Mouse (Mus musculus): ENCODE results near the gene 1110059E24Rik. TPM values are rescaled to one million over a fixed set of nuclear protein-coding genes. Genes with fewer than 3 reads are reported as not detected.

1110059E24Rik gene
- polyA plus RNA-seq, 1 experiment from 2014 or later: 74.2 TPM

DNA sequence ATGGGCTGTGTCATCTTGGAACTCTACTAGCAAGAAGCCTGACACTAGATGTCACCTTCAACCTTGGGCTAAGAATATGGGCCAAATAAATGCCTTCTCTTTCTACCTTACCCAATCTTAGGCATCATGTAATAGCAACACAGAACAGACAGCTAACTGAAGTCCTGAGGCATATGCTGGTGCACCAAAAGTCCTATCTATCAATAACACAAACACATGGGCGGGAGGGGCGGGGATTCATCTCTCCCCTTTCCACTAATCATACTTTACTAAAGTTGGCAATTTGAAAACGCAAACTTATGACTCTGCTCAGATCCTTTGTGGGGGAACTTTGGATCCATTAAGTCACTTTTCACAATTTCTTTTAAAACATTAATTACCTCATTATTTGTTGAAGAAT is 84.8 kb downstream of the 1110059E24Rik start:
- Histone ChIP-seq H3K36me3 (replicated peaks; ENCODE audit: control insufficient read depth, insufficient read depth, low read depth, low read length) (no peaks in the 10 kb centered on the region), H3K9me3 (replicated peaks; ENCODE audit: control insufficient read depth, low read length) (no peaks in the 10 kb centered on the region), H3K9ac (replicated peaks; ENCODE audit: low read length) (no peak overlapping the region), H3K4me1 (ENCODE audit: control insufficient read depth, insufficient read depth, low read length) (no peaks in the 10 kb centered on the region), H3K27ac (replicated peaks; ENCODE audit: low read depth, low read length) (no peak overlapping the region), H3K4me3 (ENCODE audit: low read depth, low read length) (no peak overlapping the region), H3K27me3 (ENCODE audit: control insufficient read depth, insufficient read depth, low read length) (no peaks in the 10 kb centered on the region), H3K4me2 (ENCODE audit: low read depth, low read length) (no peak overlapping the region)
- DNase-seq (ENCODE audit: low spot score) (no peak), ATAC-seq (replicated peaks; ENCODE audit: insufficient number of reproducible peaks, low FRiP score, low TSS enrichment, low read depth) (no peak)
- WGBS: 81% methylated on average over 3 of the region's 3 CpGs

DNA sequence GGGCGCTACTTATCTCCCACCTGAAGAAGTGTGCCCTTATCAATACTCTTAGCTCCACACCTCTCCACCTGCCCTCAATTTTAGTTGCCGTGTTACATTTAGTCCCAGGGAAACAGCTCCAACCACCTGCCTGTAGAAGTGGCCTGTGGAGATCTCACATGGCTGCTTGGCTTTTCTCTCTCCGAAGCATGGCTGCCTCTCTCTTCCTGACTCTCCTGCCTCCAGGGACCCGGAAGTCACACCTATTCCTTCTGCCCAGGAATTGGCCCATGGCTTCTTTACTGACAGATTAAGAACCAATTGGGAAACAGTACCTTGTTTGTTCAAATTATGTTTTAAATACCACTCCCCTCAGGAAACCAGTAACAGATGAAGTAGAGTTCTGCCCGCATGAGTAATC is 86.3 kb downstream of the 1110059E24Rik start:
- WGBS: 83% methylated on average over 5 of the region's 5 CpGs
- H3K27me3 ChIP-seq (ENCODE audit: control insufficient read depth, insufficient read depth, low read length): no peaks in the 10 kb centered on the region
- no peaks in the 10 kb centered on the region for H3K4me1 ChIP-seq (ENCODE audit: control insufficient read depth, insufficient read depth, low read length)
- no peak for ATAC-seq (replicated peaks; ENCODE audit: insufficient number of reproducible peaks, low FRiP score, low TSS enrichment, low read depth)
- no peaks in the 10 kb centered on the region for H3K9me3 ChIP-seq (replicated peaks; ENCODE audit: control insufficient read depth, low read length)
- H3K27ac ChIP-seq (replicated peaks; ENCODE audit: low read depth, low read length): no peak overlapping the region
- no peak for DNase-seq (ENCODE audit: low spot score)
- H3K36me3 ChIP-seq (replicated peaks; ENCODE audit: control insufficient read depth, insufficient read depth, low read depth, low read length): no peaks in the 10 kb centered on the region
- no peak overlapping the region for H3K9ac ChIP-seq (replicated peaks; ENCODE audit: low read length)
- no peak overlapping the region for H3K4me3 ChIP-seq (ENCODE audit: low read depth, low read length)
- no peak overlapping the region for H3K4me2 ChIP-seq (ENCODE audit: low read depth, low read length)

DNA sequence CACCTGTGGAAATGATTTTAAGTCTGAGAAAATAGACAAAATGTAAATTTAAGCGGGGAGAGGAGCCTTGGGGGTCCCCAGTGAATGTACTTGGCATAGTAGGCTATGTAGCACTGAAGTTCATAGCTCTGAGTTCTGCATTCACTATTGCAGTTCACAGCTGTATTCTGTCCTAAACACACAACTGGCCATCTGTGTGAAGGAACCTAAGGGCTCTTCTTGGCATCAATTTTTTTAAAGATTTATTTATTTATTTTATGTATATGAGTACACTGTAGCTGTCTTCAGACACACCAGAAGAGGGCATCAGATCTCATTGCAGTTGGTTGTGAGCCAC is 88.3 kb downstream of the 1110059E24Rik start:
- no peaks in the 10 kb centered on the region for H3K27me3 ChIP-seq (ENCODE audit: control insufficient read depth, insufficient read depth, low read length)
- 0 out of 2 replicates have a peak, but pooled peaks have one; percentile 52 for ATAC-seq (replicated peaks; ENCODE audit: insufficient number of reproducible peaks, low FRiP score, low TSS enrichment, low read depth)
- 0% methylated on average over 1 of the region's 1 CpGs for WGBS

DNA sequence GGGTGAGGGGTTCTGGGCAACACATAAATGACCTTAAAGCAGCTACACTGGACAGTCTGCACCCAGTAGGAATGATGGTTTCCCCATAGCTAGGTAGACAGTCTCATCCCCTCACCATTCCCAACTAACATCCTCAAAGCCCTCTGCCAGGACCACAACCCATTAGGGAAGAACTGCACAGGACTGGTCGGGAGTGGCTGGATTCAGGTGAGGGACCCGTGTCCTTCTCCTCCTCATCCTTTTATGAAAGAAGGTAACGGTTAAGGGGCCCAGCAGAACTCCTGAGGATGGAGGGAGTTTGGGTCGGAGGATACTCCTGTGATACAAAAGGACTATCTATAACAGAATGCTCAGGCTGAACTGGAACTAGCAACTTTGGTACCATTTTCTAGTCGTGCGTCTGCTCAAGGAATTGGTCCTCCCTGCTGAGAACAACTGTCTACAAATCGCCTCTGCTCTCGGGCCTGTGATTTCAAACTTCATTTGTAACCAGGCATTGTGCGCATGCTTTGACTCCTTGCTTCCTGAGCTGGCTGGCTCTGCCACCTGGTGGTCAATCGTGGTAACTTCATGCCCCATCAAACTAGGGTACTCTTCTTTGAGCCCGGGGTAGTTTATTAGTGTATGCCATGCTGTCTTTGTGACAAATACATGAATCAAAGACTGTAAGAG is 88.9 kb downstream of the 1110059E24Rik start:
- H3K4me3 ChIP-seq (ENCODE audit: low read depth, low read length): no peak overlapping the region
- 27% methylated on average over 11 of the region's 11 CpGs for WGBS
- no peak overlapping the region for H3K27ac ChIP-seq (replicated peaks; ENCODE audit: low read depth, low read length)
- DNase-seq (ENCODE audit: low spot score) (peak; percentile 86), ATAC-seq (replicated peaks; ENCODE audit: insufficient number of reproducible peaks, low FRiP score, low TSS enrichment, low read depth) (peak; percentile 44; the same call in 1 of the 2 replicates)
- H3K36me3 ChIP-seq (replicated peaks; ENCODE audit: control insufficient read depth, insufficient read depth, low read depth, low read length): no peaks in the 10 kb centered on the region
- H3K4me2 ChIP-seq (ENCODE audit: low read depth, low read length): no peak overlapping the region
- H3K9me3 ChIP-seq (replicated peaks; ENCODE audit: control insufficient read depth, low read length): no peaks in the 10 kb centered on the region
- peak overlapping the region; percentile 28; the same call in 1 of the 2 replicates for H3K9ac ChIP-seq (replicated peaks; ENCODE audit: low read length)
- H3K4me1 ChIP-seq (ENCODE audit: control insufficient read depth, insufficient read depth, low read length): no peaks in the 10 kb centered on the region
- H3K27me3 ChIP-seq (ENCODE audit: control insufficient read depth, insufficient read depth, low read length): no peaks in the 10 kb centered on the region

More for the DNA sequence above, 88.3 kb downstream of the 1110059E24Rik start:
- Histone ChIP-seq H3K9ac (replicated peaks; ENCODE audit: low read length) (no peak overlapping the region), H3K4me1 (ENCODE audit: control insufficient read depth, insufficient read depth, low read length) (no peaks in the 10 kb centered on the region), H3K4me2 (ENCODE audit: low read depth, low read length) (no peak overlapping the region), H3K36me3 (replicated peaks; ENCODE audit: control insufficient read depth, insufficient read depth, low read depth, low read length) (no peaks in the 10 kb centered on the region), H3K4me3 (ENCODE audit: low read depth, low read length) (no peak overlapping the region), H3K9me3 (replicated peaks; ENCODE audit: control insufficient read depth, low read length) (no peaks in the 10 kb centered on the region), H3K27ac (replicated peaks; ENCODE audit: low read depth, low read length) (no peak overlapping the region)
- no peak for DNase-seq (ENCODE audit: low spot score)

DNA sequence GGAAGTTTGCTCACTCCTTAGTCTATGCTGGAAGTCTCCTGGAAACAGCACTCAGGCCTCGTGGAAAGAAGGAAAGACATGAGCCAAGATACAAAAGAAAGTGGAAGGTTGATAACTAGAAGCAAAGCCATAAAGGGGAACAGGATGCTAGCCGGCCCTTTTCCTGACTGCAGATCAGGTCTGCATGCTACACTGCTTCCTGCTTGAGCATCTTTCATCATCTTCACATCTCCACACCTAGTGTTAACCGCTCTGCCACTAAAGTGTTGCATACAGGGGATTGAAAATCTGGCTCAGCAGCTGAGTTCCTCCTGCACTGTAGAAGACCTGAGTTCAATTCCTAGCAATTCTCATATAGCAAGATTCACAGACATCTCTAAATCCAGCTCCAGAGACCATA is 89.8 kb downstream of the 1110059E24Rik start:
- no peak for ATAC-seq (replicated peaks; ENCODE audit: insufficient number of reproducible peaks, low FRiP score, low TSS enrichment, low read depth)
- Histone ChIP-seq H3K4me3 (ENCODE audit: low read depth, low read length) (no peak overlapping the region), H3K27me3 (ENCODE audit: control insufficient read depth, insufficient read depth, low read length) (no peaks in the 10 kb centered on the region), H3K9ac (replicated peaks; ENCODE audit: low read length) (no peak overlapping the region), H3K4me2 (ENCODE audit: low read depth, low read length) (no peak overlapping the region), H3K36me3 (replicated peaks; ENCODE audit: control insufficient read depth, insufficient read depth, low read depth, low read length) (no peaks in the 10 kb centered on the region), H3K27ac (replicated peaks; ENCODE audit: low read depth, low read length) (no peak overlapping the region), H3K9me3 (replicated peaks; ENCODE audit: control insufficient read depth, low read length) (no peaks in the 10 kb centered on the region), H3K4me1 (ENCODE audit: control insufficient read depth, insufficient read depth, low read length) (no peaks in the 10 kb centered on the region)
- WGBS: 79% methylated on average over 3 of the region's 3 CpGs
- no peak for DNase-seq (ENCODE audit: low spot score)

DNA sequence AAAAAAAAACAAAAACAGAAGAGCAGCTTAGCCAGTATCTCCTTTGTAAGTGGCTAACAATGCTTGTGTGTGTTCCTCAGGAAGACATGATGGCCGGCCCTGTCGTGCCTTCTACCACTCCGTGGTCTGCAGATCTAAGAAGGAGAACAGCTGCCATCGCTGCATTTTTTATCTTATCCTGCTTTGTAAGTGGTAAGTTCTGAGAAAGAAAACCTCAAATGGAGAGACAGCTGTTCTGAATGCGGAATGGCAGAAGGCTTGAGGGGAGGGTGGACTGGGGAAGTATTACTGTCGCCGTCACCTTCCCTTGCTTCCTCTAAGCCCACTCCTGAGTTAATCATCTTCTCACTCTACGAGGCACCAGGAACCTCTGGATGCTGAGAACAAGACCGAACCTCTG is 100.0 kb downstream of the 1110059E24Rik start:
- ATAC-seq (replicated peaks; ENCODE audit: insufficient number of reproducible peaks, low FRiP score, low TSS enrichment, low read depth) (no peak), DNase-seq (ENCODE audit: low spot score) (no peak)
- Histone ChIP-seq H3K4me2 (ENCODE audit: low read depth, low read length) (no peak overlapping the region), H3K36me3 (replicated peaks; ENCODE audit: control insufficient read depth, insufficient read depth, low read depth, low read length) (no peaks in the 10 kb centered on the region), H3K27ac (replicated peaks; ENCODE audit: low read depth, low read length) (no peak overlapping the region), H3K4me1 (ENCODE audit: control insufficient read depth, insufficient read depth, low read length) (no peaks in the 10 kb centered on the region), H3K9me3 (replicated peaks; ENCODE audit: control insufficient read depth, low read length) (no peaks in the 10 kb centered on the region), H3K4me3 (ENCODE audit: low read depth, low read length) (no peak overlapping the region), H3K27me3 (ENCODE audit: control insufficient read depth, insufficient read depth, low read length) (no peaks in the 10 kb centered on the region), H3K9ac (replicated peaks; ENCODE audit: low read length) (no peak overlapping the region)
- 85% methylated on average over 9 of the region's 9 CpGs for WGBS

DNA sequence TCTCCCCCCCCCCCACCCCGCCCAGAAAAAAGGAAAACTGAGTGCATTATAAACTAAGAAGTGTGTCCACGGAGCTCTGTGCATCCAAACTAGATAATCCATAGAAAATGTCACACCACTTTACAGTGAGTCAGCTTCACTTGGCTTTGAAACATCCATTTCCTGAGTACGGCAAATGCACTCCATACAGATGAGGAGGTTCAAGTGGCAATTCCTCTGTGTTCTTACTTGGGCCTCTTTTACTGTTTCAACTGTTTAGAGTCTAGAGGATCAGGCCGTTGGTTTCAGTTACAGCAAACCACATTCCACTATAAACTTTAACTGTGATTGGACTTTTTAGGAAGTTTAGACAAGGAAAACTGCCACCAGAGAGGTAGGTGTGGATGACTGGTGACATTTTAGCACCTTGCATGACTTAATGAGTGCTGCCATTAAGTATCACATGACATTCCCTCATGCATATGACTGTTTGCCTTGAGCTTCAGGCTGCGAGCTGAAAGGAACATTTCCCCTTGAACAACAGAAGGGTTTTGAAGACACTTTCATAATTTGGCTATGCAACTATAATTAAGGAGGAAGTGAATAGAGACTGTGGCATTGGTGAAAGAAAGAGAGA is 100.7 kb downstream of the 1110059E24Rik start:
- 70% methylated on average over 5 of the region's 5 CpGs for WGBS
- no peaks in the 10 kb centered on the region for H3K4me1 ChIP-seq (ENCODE audit: control insufficient read depth, insufficient read depth, low read length)
- H3K27me3 ChIP-seq (ENCODE audit: control insufficient read depth, insufficient read depth, low read length): no peaks in the 10 kb centered on the region
- DNase-seq (ENCODE audit: low spot score): no peak
- H3K27ac ChIP-seq (replicated peaks; ENCODE audit: low read depth, low read length): no peak overlapping the region
- H3K4me3 ChIP-seq (ENCODE audit: low read depth, low read length): no peak overlapping the region
- no peaks in the 10 kb centered on the region for H3K9me3 ChIP-seq (replicated peaks; ENCODE audit: control insufficient read depth, low read length)
- no peaks in the 10 kb centered on the region for H3K36me3 ChIP-seq (replicated peaks; ENCODE audit: control insufficient read depth, insufficient read depth, low read depth, low read length)
- no peak overlapping the region for H3K4me2 ChIP-seq (ENCODE audit: low read depth, low read length)
- H3K9ac ChIP-seq (replicated peaks; ENCODE audit: low read length): no peak overlapping the region
- ATAC-seq (replicated peaks; ENCODE audit: insufficient number of reproducible peaks, low FRiP score, low TSS enrichment, low read depth): no peak

DNA sequence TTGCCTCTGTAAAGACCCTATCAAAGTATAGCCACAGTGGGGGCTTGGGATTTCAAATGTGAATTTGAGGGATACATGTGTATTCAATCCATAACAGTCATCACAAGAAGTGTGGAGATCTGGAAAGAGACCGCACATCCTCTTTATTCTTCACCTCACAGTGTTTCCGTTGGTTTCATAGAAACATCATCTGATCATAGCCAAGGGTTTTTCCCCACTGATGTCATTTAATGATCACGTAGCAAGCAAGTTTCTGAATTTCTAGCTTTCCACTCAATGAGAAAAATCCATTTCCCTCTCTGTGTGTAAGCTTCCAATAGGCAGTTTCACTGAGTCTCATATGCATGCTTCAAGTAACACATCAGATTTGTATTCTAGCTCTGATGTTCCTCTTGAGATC is 103.1 kb downstream of the 1110059E24Rik start:
- no peak for ATAC-seq (replicated peaks; ENCODE audit: insufficient number of reproducible peaks, low FRiP score, low TSS enrichment, low read depth)
- H3K9me3 ChIP-seq (replicated peaks; ENCODE audit: control insufficient read depth, low read length): no peaks in the 10 kb centered on the region
- no peak overlapping the region for H3K9ac ChIP-seq (replicated peaks; ENCODE audit: low read length)
- no peaks in the 10 kb centered on the region for H3K27me3 ChIP-seq (ENCODE audit: control insufficient read depth, insufficient read depth, low read length)
- no peak for DNase-seq (ENCODE audit: low spot score)
- H3K4me3 ChIP-seq (ENCODE audit: low read depth, low read length): no peak overlapping the region
- H3K27ac ChIP-seq (replicated peaks; ENCODE audit: low read depth, low read length): no peak overlapping the region
- H3K36me3 ChIP-seq (replicated peaks; ENCODE audit: control insufficient read depth, insufficient read depth, low read depth, low read length): no peaks in the 10 kb centered on the region
- 94% methylated on average over 3 of the region's 3 CpGs for WGBS
- H3K4me2 ChIP-seq (ENCODE audit: low read depth, low read length): no peak overlapping the region
- no peaks in the 10 kb centered on the region for H3K4me1 ChIP-seq (ENCODE audit: control insufficient read depth, insufficient read depth, low read length)

All from embryonic facial prominence, embryonic 11.5 days (tissue).